Mouse (Mus musculus) liver, adult (tissue): ENCODE results near the gene Sqor.

Experiments used
- GATA4 ChIP-seq: IDR thresholded peaks from 2 replicates; pipeline ENCODE4 v1.6.1; 2014; ENCODE audit warnings: mild to moderate bottlenecking, low read length; ENCODE audit not compliant: insufficient replicate concordance

Sqor gene

DNA sequence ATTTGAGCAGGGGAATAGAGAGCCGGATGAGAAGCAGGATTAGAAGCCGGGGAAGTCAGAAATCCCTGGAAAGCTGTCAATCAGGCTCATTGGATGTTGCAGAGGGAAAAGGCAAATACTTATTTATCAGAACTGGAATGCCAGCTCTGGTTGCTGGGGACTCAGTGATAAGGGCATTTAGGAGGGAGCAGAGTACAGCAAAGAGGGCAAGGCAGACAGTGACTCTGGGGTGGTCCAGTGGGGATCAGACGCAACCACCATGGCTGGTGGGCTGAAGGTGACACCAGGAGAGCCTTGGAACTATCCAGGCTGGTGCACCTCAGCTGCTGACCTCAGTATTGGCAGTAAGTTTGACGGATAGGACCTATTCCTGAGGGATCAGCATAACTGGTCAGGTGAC is 89.6 kb downstream of the Sqor start:
- TF ChIP-seq GATA4, result no peak

DNA sequence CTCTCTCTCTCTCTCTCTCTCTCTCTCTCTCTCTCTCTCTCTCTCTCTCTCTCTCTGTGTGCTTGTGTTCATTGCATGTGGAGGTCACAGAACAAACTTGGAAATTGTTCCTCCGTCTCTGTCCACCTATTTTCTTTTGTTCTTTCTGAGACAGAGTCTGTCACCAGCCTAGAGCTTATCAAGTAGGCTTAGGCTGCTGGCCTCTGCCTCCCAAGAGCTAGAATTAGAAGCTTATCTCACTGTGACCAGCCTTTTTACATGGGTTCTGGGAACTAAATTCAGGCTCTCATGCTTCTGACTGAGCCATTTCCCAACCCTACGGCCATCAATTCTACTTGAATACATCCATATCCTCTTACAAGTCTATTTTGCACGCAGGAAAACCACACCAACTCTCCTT is 90.3 kb downstream of the Sqor start:
- TF ChIP-seq GATA4, result no peak
